Mouse (Mus musculus) ES-Bruce4 (cell line): ENCODE results near the gene Alpi.

Experiments
- CTCF ChIP-seq: IDR thresholded peaks from one replicate; pipeline ENCODE4 v1.8.1; 2011; ENCODE audit warnings: low read depth, low read length
- EP300 ChIP-seq: IDR thresholded peaks from 2 replicates; pipeline ENCODE4 v1.6.1; 2011; ENCODE audit warnings: low read depth, low read length; ENCODE audit not compliant: insufficient read depth
- POLR2A ChIP-seq: IDR thresholded peaks from one replicate; pipeline ENCODE4 v1.8.1; 2011; ENCODE audit warnings: low read length; ENCODE audit not compliant: insufficient read depth

- TF ChIP-seq POLR2A (no peak), CTCF (no peak), EP300 (no peak)
These were observed 7.2 kb upstream of the Alpi start for GRCm38 (mm10) chr1:87108564-87108963.
